Mouse (Mus musculus) monocyte, adult 5-6 weeks (primary cell): ENCODE measurements around the gene Trmt6. TPM values are rescaled to one million over a fixed set of nuclear protein-coding genes. Genes with fewer than 3 reads are reported as not detected.
A peak's percentile ranks its signal among the peaks of the same experiment; 100 is the strongest.

Experiments used
- ATAC-seq: fragments of 153-309, 156-312 bp; replicated peaks from 2 replicates; pipeline ENCODE4 v1.8.0; 2017; ENCODE audit warnings: mild to moderate bottlenecking; ENCODE audit not compliant: low TSS enrichment, insufficient number of reproducible peaks, severe bottlenecking, poor library complexity, low FRiP score
- total RNA-seq: library from RNA; stranded (forward); fragments of 200-1000, 200-491, 200-594 nt; gene quantifications from 3 replicates; pipeline ENCODE4 v1.2.3, GENCODE M21; 2017

Gene Trmt6
- 19.3 to 34.4 TPM (median 30.2 TPM) in 3 replicates for total RNA-seq

DNA sequence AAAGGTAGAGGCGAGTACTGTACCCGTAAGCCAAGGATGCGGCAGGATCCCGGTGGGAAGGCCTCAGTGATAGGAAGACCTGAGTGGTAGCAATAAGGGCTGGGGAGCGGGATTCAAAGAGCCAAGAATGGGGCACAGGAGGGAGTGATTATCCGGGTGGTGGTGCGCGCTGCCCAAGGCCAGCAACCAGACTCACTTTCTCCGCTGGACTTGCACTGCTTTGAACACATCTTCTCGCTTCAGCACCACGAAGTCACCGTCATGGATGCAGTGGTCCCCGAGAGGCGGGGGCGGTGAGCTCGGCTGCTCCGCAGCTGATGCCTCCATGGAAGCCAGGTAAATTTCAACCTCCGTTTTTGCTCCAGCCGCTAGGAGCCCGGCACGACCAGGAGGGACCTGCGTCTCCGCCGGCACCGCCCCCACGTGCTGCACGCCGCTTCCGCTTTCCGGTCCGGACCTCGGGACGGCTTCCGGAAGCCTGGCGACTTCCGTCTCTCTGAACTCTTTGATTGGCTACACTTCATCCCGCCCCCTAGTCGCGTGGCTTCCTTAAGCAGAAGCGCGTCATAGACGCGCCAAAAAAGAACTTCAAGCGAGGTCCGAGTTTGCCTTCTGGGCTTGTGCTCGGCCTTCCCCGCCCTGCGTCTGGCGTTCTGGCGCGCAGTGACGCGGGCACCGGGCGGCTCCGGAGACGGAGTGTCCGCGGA is at the start of gene Trmt6, which contains the start of gene Mcm8:
TSS of gene Trmt6 (minus strand) at position 448 of the 707 bp plus-strand sequence.
TSS of gene Mcm8 (plus strand) at position 534 of the 707 bp plus-strand sequence.
- ATAC-seq = peak; percentile 97

DNA sequence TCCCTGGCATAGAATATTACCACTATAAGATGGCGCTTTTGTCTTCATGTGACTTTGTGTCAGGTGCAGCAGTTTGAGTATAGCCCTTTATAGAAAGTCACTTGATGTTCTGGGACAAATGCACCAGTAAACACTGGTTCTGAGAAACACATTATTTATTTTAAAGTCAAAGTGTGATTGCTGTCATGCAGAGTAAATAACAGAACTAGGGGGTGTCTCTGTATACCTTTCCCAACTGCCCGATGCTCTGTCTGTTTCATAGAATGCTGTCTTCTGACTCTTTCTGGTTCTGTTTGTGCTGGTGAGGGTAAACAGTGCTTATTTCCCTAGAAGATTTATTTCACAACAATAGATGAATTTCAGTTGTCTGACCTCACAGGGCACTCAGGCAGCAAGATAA is 47.5 kb upstream of the Trmt6 start:
- ATAC-seq = no peak

DNA sequence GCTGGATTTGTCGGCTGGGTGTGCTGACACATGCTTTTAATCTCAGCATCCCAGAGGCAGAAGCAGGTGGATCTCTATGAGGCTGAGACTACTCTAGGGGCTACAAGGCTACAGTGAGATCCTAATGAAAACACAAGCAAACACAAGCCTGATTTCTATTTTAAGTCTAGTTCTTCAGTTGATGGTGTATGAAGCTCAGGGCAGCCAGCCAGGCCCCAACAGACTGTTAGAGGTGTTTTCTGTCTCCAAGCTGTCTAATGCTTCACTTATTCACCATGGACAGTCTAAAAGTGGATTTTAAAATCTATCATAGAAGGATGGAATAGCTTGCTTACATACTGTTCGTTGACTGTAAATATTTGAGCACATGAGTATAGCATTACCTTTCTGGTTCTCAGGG is 45.6 kb upstream of the Trmt6 start:
- no peak for ATAC-seq

DNA sequence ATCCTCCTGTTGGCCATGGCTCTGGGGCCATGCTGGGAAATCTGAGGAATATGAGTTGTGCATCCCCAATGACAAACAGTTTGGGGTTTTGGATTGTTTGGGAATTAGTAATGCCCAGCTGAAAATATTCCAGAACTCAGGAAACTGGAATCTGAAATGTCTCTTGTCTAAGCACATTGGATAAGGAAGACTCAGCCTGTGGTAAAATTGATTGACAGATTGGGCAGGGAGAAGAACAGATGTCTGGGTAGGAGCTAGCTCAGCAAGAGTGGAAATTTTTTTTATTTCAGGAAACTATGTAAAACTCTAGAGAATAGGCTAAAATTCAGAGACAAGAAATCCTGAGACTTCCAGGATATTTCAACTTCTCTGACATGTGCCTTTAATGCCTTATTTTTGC is 44.6 kb upstream of the Trmt6 start:
- ATAC-seq = no peak

DNA sequence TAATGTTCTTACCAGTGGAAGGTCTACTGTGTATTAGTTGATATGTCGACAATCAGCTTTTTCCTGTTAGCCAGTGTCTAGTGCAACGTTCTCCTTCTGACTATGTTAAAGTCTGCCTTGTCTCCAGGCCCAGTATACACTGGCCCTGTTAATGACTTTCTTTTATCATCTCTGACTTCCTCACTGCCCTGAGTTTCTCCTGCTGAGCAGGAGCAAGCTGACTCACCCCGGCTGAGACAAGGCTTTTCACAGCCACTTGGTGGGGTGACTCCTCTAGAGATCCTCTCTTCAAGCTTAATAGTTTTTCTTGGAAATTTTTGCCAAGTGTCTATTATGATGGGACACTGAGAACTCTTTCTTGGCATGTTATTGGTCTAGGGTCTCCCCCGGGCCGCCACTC is 40.5 kb upstream of the Trmt6 start:
- no peak for ATAC-seq

DNA sequence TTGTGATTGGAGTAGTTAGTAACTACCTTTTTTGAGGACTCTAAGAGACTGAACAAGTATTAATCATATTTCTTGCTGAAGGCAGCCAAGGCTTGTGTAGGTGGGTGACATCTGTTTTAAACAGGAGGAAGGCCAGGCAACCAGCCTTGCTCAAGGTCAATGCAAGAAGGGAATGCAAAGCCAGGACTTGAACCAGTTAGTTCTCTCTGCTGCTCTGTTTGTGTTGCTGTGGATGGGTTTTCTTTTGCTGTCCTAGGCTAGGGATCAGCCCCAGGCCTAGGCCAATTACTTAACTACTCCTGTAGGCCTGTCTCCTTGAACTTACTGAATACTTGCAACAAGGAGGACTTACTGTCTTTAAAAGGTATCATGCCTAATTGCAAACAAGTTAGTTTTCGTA is 37.2 kb upstream of the Trmt6 start:
- no peak for ATAC-seq

DNA sequence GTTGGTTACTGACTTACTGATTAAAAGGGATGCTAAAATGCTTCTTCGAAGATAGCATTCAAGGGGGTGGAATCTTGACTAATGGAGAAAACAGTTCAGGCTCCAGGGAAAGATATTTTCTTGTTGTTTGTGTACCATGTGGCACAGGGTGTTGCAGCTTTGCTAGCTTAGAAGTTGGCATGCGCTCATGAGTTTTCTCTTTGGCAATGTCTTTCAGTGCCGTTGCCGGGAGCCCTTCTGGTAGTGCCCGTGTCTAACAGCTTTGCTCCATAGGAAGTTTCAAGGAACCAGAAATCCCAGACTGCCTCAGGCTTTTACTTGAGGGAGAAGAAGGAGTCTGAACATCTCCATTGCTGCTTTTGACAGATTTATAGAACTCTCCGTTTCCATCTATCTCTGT is 33.3 kb upstream of the Trmt6 start:
- no peak for ATAC-seq

DNA sequence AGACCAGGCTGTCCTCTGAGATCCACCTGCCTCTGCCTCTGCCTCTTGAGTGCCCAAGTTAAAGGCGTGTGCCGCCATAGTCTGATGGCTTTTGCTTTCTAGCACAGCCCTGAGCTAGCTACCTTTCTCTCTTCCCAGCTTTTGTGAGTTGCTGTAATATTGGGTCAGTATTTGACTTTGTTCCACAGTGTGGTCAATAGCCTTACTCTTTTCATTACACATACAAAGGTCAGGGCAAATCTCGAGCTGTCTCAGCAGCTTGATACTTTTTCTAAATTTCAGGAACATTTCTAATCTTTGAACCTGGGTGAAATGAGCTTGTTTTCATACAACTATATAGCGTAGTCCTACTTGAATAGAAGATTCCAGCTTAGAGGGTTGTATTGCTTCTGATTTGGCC is 32.5 kb upstream of the Trmt6 start:
- ATAC-seq = no peak

DNA sequence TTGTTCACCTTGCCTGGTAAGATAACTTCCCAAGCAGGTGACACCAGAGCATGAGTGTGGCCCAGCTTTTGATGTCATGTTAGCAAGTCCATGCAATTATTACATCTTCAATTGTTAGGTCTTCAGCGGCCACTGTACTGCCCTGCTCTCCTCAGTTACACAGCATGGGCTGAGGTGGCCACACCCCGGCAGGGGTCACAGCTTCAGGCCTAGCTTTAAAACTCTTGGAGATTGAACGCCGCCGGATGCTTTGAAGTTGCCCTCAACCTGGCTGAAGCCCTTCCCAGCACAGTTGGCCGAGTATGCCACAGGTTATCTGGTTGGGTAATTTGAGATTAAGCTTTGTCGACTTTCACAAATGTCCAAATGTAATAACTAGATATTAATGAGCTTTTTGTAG is 31.7 kb upstream of the Trmt6 start:
- ATAC-seq = no peak

DNA sequence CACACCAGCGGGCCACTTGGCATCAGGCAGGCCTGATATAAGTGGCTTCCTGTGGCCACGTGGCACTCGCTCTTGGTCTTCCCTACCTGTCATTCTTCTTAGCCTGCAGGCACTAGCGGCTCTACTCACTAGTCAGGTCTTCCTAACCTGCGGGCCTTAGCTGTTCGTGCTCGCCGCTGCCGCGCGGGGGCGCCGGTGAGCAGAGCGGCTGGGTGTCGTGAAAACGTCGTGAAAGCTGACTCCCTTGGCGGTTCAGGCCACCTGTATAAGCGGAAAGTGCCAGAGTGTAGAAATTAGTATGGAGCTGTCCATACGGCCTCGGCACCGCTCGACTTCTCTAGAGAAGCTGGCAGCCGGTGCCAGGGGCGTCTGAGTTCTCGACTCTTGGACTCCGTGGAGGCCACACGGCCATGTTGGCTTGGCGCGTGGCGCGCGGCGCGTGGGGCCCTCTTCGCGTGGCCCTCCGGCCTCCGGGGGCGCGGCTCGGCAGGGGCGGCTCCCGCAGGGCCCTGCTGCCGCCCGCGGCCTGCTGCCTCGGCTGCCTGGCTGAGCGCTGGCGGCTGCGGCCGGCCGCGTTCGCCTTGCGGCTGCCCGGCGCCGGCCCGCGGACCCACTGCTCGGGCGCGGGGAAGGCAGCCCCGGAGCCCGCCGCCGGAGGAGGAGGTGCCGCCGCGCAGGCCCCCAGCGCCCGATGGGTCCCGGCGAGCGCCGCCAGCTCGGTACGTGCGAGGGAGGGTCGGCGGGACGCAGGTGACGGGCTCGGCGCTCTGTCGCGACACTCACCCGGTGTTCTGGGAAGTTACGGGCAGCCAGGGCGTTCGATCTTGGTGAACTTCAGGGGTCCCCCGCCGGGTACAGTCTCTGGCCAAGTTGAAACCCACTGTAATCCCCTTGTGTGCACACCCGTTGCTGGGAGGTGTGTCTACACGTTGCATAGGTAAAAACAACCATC is 30.8 kb upstream of the Trmt6 start, which contains the start of gene Crls1:
TSS of gene Crls1 (plus strand) at position 260 of the 952 bp plus-strand sequence.
- peak; percentile 91 for ATAC-seq

DNA sequence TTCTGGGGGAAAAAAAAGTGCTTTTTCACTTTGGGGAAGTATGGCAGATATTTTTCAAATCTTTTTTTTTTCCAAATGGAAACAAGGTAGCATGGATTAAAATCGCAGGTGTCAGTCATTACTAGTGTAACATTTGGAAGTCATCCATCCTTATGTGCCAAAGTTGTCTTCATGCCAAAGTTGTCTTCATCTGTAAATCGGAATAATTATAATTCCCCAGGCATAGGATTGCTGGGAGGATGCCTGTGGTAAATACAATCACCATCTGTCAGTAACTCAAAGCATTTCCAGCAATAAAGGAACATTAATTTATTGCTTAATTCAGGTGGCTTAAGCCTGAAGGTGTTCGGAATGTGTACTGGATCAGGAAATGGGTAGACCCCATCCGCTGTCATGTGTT is 25.2 kb upstream of the Trmt6 start:
- no peak for ATAC-seq

DNA sequence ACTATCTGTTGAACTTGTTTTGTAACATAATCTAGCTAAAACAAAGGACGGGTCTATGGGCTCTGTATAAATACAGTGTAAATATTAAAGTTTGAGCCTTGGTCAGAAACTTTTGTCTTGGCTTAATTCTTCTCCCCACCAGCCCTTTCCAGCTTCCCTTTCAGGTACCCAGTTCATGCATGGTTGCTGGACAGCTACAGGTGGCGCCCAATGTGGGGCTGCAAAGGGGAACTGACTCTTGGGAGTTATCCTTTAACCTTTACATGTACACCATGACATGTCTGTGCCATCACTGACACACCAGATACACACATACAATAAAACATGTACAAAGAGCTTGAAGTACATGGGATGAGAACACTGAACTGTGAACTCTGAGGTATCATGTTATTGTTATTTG is 12.9 kb downstream of the Trmt6 start:
- ATAC-seq = no peak

DNA sequence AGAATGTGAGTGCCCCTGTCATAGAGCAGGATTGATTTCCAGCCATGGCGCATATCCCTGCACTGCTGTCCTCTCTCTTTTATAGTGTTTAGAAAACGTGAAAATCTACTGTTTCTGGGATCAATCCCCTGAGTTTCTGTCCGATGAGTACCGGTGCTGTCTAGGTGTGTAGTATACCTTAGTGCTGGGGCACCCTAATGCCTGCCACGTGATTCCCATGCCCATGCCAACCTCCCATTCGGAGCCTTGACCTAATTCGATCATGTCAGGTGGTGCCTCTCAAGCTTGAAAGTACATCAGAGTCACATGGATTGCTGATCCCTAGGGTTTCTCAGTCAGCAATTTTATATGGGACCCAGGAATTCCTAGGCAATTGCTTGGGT is 21.7 kb downstream of the Trmt6 start:
- ATAC-seq = no peak

DNA sequence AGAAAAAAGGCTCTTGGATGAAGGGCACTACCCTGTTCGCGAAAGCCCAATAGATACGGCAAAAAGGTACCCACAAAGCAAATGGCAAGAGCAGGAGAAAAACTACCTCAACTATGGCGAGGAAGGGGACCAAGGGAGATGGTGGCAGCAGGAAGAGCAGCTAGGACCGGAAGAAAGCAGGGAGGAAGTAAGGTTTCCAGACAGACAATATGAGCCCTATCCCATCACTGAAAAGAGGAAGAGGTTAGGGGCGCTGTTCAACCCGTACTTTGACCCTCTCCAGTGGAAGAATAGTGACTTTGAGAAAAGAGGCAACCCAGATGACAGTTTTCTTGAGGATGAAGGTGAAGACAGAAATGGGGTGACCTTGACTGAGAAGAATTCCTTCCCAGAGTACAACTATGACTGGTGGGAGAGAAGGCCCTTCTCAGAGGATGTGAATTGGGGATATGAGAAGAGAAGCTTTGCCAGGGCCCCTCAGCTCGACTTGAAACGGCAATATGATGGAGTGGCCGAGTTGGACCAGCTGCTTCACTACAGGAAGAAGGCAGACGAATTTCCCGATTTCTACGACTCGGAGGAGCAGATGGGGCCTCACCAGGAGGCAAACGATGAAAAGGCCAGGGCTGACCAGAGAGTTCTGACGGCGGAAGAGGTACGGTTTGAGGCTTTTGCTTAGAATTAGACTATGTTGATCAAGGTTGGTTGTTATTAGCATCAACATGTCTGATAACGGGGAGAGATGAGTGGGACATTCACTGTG is 22.2 kb downstream of the Trmt6 start:
- ATAC-seq = no peak

DNA sequence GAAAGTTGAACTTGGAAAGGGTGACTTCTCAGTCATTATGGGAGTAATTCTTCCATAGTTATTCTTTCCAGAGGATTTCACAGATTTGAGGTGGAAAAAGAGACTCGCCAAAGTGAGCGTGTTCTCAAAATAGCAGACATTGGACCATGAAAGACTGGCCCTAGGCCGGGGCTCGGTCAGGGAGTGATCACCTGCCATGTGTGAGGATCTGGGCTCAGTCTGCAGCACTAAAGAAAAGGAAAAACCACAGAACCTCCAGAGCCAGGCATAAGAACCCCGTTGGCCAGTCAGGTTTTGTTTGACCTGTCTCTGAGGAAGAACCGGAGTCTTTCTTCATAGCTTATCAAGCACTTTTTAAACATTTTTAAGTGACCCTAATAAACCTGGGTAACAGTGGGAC is 31.8 kb downstream of the Trmt6 start:
- ATAC-seq = no peak

DNA sequence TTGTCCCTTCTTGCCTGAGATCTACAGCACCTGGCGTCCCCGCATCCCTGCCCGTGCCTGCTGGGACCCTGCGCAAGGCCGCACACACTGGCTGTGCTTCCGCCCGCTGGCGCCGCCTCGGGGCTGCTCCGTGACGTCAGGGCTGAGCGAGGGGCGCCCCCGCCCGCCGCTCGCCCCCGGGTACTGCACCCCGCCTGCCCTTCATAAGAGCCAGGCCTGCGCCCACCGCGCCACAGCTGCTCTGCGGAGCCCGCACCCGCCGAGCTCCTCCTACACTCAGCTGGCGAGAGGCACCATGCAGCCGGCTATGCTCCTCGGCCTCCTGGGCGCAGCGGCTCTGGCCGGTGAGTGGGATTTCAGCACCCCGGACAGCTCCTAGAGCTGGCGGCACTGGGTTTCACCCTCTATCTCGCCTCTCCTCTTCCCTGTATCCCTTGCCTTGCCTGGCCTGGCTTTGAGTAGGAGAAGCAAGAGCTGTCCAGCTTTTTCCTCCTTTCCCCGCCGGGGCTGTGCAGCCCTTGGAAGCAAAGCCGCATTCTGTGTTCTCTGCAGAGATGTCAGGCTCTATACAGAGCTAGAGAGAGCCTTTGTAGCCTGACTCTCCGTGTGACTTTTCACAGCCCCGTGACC is 34.3 kb downstream of the Trmt6 start:
- no peak for ATAC-seq

DNA sequence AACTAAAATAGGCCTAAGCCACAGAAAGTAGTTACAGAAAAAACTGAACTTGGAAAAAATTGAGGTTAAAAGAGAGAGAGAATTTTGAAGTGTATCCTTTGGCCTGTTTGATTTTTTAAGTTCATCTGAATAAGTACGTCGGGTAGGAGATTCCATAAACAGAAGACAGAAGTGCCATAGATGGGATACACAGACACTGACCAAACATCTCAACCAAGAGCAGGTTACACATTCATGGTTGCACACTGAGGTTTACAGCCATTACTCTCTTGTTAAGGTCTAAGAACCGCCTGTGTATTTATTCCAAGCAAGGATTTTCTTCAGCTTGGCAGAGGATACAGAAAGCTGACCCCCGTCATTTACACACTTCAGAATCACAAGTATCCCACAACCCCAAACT is 34.9 kb downstream of the Trmt6 start, which contains the start of gene Chgb:
TSS of gene Chgb (plus strand) at position 301 of the 400 bp plus-strand sequence.
- ATAC-seq = no peak

DNA sequence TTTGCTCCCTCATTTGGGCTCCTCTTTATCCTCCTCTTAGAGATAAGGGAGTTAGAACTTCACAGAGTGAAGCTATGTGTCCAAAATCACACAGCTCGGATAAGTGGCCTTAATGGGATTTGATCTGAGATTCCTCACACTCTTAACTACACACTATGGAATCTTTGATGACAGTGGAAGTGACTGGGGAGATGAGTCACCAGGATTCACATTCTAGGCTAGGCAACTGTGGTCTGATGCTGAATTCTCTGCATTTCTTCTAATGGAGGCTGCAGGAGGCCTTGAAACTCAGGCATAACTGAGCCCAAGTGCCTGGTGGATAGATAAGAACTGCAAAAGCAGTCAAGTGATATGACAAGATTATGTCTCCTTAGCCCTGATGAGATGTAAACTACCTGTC is 45.0 kb downstream of the Trmt6 start:
- ATAC-seq = no peak

DNA sequence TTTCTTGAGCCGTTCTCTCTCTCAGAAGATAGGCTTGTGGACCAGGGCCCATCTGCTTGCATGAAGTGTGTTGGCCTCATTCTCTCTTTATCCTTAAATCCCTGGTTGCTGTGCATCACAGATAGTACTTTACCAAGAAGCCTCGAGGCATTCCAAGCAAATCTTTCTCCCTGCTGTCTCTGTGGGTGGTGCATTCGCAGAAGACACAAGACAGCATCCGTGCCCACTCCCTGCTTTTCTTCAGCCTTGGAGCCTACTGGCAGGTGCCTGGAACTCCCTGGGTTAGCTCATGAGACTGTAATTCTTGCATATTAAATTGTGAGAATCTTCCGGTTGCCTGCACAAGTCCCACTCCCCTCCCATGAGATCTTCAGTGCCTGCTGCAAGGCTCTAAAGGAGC is 57.9 kb downstream of the Trmt6 start:
- no peak for ATAC-seq
